Mouse (Mus musculus) MEL (cell line): ENCODE measurements around the gene 9530003J23Rik. TPM values are rescaled to one million over a fixed set of nuclear protein-coding genes. Genes with fewer than 3 reads are reported as not detected.
A peak's percentile ranks its signal among the peaks of the same experiment; 100 is the strongest.

ENCODE experiments used
- DNase-seq: peaks from one replicate; pipeline ENCODE4 v3.0.0; 2011; ENCODE audit warnings: low read depth, low spot score
- H3K27ac ChIP-seq: 2 replicates; pipeline ENCODE4 v1.5.1; 2012; ENCODE audit warnings: low read depth, mild to moderate bottlenecking, control low read depth, low read length, moderate library complexity; ENCODE audit not compliant: control insufficient read depth
- H3K27me3 ChIP-seq, 2 experiments: fragments of 150-350 bp in 1 of 2; sonication (generic) in 1 of 2; 2 replicates each; pipeline ENCODE4 v1.6.1; 2012; ENCODE audit warnings: low read length in 2 of 2, mild to moderate bottlenecking in 2 of 2, improper control_type of control experiment in 1 of 2, moderate library complexity in 1 of 2; ENCODE audit not compliant: insufficient read depth in 2 of 2, control insufficient read depth in 1 of 2
- H3K36me3 ChIP-seq, 2 experiments: 2 replicates each; pipeline ENCODE4 v1.6.1; 2012 to 2014; ENCODE audit warnings: low read length in 2 of 2, improper control_type of control experiment in 1 of 2, inconsistent platforms in 1 of 2, mild to moderate bottlenecking in 1 of 2; ENCODE audit not compliant: insufficient read depth in 2 of 2, control insufficient read depth in 1 of 2
- H3K4me1 ChIP-seq, 2 experiments: fragments of 150-350 bp in 1 of 2; sonication (generic) in 1 of 2; 2 replicates each; pipeline ENCODE4 v1.6.1; 2012; ENCODE audit warnings: low read length in 2 of 2, improper control_type of control experiment in 1 of 2, mild to moderate bottlenecking in 1 of 2; ENCODE audit not compliant: insufficient read depth in 2 of 2, control insufficient read depth in 1 of 2
- H3K4me3 ChIP-seq, 2 experiments: fragments of 150-350 bp in 1 of 2; sonication (generic) in 1 of 2; 2 replicates each; pipeline ENCODE4 v1.5.1; 2012; ENCODE audit warnings: low read depth in 2 of 2, low read length in 2 of 2, mild to moderate bottlenecking in 2 of 2, moderate library complexity in 2 of 2, control low read depth in 1 of 2, improper control_type of control experiment in 1 of 2; ENCODE audit not compliant: control insufficient read depth in 1 of 2, insufficient read depth in 1 of 2
- H3K79me2 ChIP-seq: 2 replicates; pipeline ENCODE4 v1.6.1; 2012; ENCODE audit warnings: mild to moderate bottlenecking, low read length, moderate library complexity; ENCODE audit not compliant: control insufficient read depth, poor library complexity, insufficient read depth
- H3K9ac ChIP-seq: 2 replicates; pipeline ENCODE4 v1.6.1; 2012; ENCODE audit warnings: low read depth, mild to moderate bottlenecking, control low read depth, low read length, moderate library complexity; ENCODE audit not compliant: control insufficient read depth, poor library complexity, severe bottlenecking
- H3K9me3 ChIP-seq: fragments of 150-350 bp; sonication (generic); replicated peaks from 2 replicates; pipeline ENCODE4 v1.6.1; 2012; ENCODE audit warnings: mild to moderate bottlenecking, low read length, improper control_type of control experiment, moderate library complexity; ENCODE audit not compliant: insufficient read depth
- BHLHE40 ChIP-seq: IDR thresholded peaks from 2 replicates; pipeline ENCODE4 v1.6.1; 2012; ENCODE audit warnings: low read depth, mild to moderate bottlenecking, inconsistent platforms, low read length, improper control_type of control experiment, borderline replicate concordance
- CHD1 ChIP-seq: IDR thresholded peaks from 2 replicates; pipeline ENCODE4 v1.6.1; 2012; ENCODE audit warnings: low read depth, mild to moderate bottlenecking, inconsistent platforms, low read length, improper control_type of control experiment
- CTCF ChIP-seq, 3 experiments: IDR thresholded peaks in 2 of 3; conservative IDR thresholded peaks in 1 of 3; 2 replicates each; pipeline ENCODE4 v1.5.1; 2011 to 2012; ENCODE audit warnings: low read length in 3 of 3, low read depth in 2 of 3, mild to moderate bottlenecking in 2 of 3, improper control_type of control experiment in 1 of 3, inconsistent platforms in 1 of 3, mixed read lengths in 1 of 3, moderate library complexity in 1 of 3; ENCODE audit not compliant: control insufficient read depth in 1 of 3, insufficient read depth in 1 of 3, poor library complexity in 1 of 3, severe bottlenecking in 1 of 3
- E2F4 ChIP-seq: IDR thresholded peaks from 2 replicates; pipeline ENCODE4 v1.6.1; 2011; ENCODE audit warnings: low read depth, low read length, improper control_type of control experiment, borderline replicate concordance
- GABPA ChIP-seq: IDR thresholded peaks from 2 replicates; pipeline ENCODE4 v1.6.1; 2012; ENCODE audit warnings: low read depth, mild to moderate bottlenecking, inconsistent platforms, low read length, improper control_type of control experiment, moderate library complexity
- GATA1 ChIP-seq: IDR thresholded peaks from 2 replicates; pipeline ENCODE4 v1.6.1; 2011; ENCODE audit warnings: low read depth, low read length, improper control_type of control experiment
- HCFC1 ChIP-seq: IDR thresholded peaks from 2 replicates; pipeline ENCODE4 v1.6.1; 2012; ENCODE audit warnings: low read depth, mild to moderate bottlenecking, inconsistent platforms, low read length, improper control_type of control experiment, moderate library complexity
- JUND ChIP-seq: IDR thresholded peaks from 2 replicates; pipeline ENCODE4 v1.6.1; 2011; ENCODE audit warnings: low read depth, mild to moderate bottlenecking, improper control_type of control experiment, low read length
- MAX ChIP-seq: IDR thresholded peaks from 2 replicates; pipeline ENCODE4 v1.6.1; 2011; ENCODE audit warnings: low read length, improper control_type of control experiment
- MAZ ChIP-seq: IDR thresholded peaks from 2 replicates; pipeline ENCODE4 v1.6.1; 2012; ENCODE audit warnings: low read depth, mild to moderate bottlenecking, inconsistent platforms, low read length, improper control_type of control experiment
- MEF2A ChIP-seq: IDR thresholded peaks from 2 replicates; pipeline ENCODE4 v1.6.1; 2014; ENCODE audit warnings: low read depth, mild to moderate bottlenecking, inconsistent platforms, low read length, improper control_type of control experiment; ENCODE audit not compliant: poor library complexity, insufficient replicate concordance, severe bottlenecking; ENCODE audit errors: extremely low read depth
- MXI1 ChIP-seq: IDR thresholded peaks from 2 replicates; pipeline ENCODE4 v1.6.1; 2011; ENCODE audit warnings: mild to moderate bottlenecking, low read depth, low read length, improper control_type of control experiment
- NELFE ChIP-seq: IDR thresholded peaks from 2 replicates; pipeline ENCODE4 v1.6.1; 2011; ENCODE audit warnings: low read depth, low read length, improper control_type of control experiment
- NRF1 ChIP-seq: IDR thresholded peaks from 2 replicates; pipeline ENCODE4 v1.6.1; 2014; ENCODE audit warnings: low read depth, mild to moderate bottlenecking, inconsistent platforms, low read length, improper control_type of control experiment, moderate library complexity; ENCODE audit not compliant: poor library complexity, insufficient read depth, severe bottlenecking
- POLR2A ChIP-seq, 2 experiments: IDR thresholded peaks; 2 replicates each; pipeline ENCODE4 v1.6.1; 2011 to 2012; ENCODE audit warnings: low read length in 2 of 2, mild to moderate bottlenecking in 2 of 2, control low read depth in 1 of 2, improper control_type of control experiment in 1 of 2, low read depth in 1 of 2, moderate library complexity in 1 of 2; ENCODE audit not compliant: control insufficient read depth in 1 of 2, insufficient read depth in 1 of 2, poor library complexity in 1 of 2
- RAD21 ChIP-seq: IDR thresholded peaks from 2 replicates; pipeline ENCODE4 v1.6.1; 2011; ENCODE audit warnings: mild to moderate bottlenecking, low read depth, low read length, improper control_type of control experiment
- RCOR1 ChIP-seq: IDR thresholded peaks from 2 replicates; pipeline ENCODE4 v1.6.1; 2012; ENCODE audit warnings: low read depth, mild to moderate bottlenecking, inconsistent platforms, low read length, improper control_type of control experiment
- SIN3A ChIP-seq: IDR thresholded peaks from 2 replicates; pipeline ENCODE4 v1.6.1; 2012; ENCODE audit warnings: low read length, improper control_type of control experiment, inconsistent platforms
- SMC3 ChIP-seq: IDR thresholded peaks from 2 replicates; pipeline ENCODE4 v1.6.1; 2011; ENCODE audit warnings: low read depth, low read length, improper control_type of control experiment
- TAL1 ChIP-seq: IDR thresholded peaks from 2 replicates; pipeline ENCODE4 v1.6.1; 2012; ENCODE audit warnings: mild to moderate bottlenecking, inconsistent platforms, low read length, moderate library complexity, mixed read lengths
- TBP ChIP-seq: IDR thresholded peaks from 2 replicates; pipeline ENCODE4 v1.8.0; 2011; ENCODE audit warnings: low read depth, low read length, improper control_type of control experiment
- TCF12 ChIP-seq: IDR thresholded peaks from 2 replicates; pipeline ENCODE4 v1.6.1; 2014; ENCODE audit warnings: low read depth, mild to moderate bottlenecking, inconsistent platforms, low read length, improper control_type of control experiment, moderate library complexity
- USF2 ChIP-seq, 2 experiments: IDR thresholded peaks; 2 replicates each; pipeline ENCODE4 v1.6.1; 2011 to 2012; ENCODE audit warnings: improper control_type of control experiment in 2 of 2, low read length in 2 of 2, borderline replicate concordance in 1 of 2, inconsistent platforms in 1 of 2, low read depth in 1 of 2, mild to moderate bottlenecking in 1 of 2; ENCODE audit not compliant: insufficient read depth in 1 of 2
- ZC3H11A ChIP-seq: IDR thresholded peaks from 2 replicates; pipeline ENCODE4 v1.6.1; 2012; ENCODE audit warnings: low read depth, mild to moderate bottlenecking, inconsistent platforms, low read length, improper control_type of control experiment
- ZKSCAN1 ChIP-seq: IDR thresholded peaks from 2 replicates; pipeline ENCODE4 v1.6.1; 2012; ENCODE audit warnings: low read depth, mild to moderate bottlenecking, inconsistent platforms, low read length, improper control_type of control experiment, moderate library complexity
- ZMIZ1 ChIP-seq: IDR thresholded peaks from 2 replicates; pipeline ENCODE4 v1.6.1; 2012; ENCODE audit warnings: low read depth, mild to moderate bottlenecking, inconsistent platforms, low read length, improper control_type of control experiment, moderate library complexity
- polyA plus RNA-seq, 2 experiments: library from polyadenylated mRNA; stranded (reverse) in 1 of 2; unstranded in 1 of 2; fragments of >175 nt in 1 of 2; fragments of >200 nt in 1 of 2; gene quantifications; 2 replicates each; pipeline versions ENCODE4 v1.2.1 to v1.2.4; 2012; ENCODE audit warnings: low replicate concordance in 2 of 2, low read depth in 1 of 2; ENCODE audit not compliant: insufficient read length in 2 of 2, insufficient read depth in 1 of 2, missing spikeins in 1 of 2
- total RNA-seq: library from RNA; depleted of rRNA; stranded (reverse); fragments of 300-350 nt; gene quantifications from 2 replicates; pipeline ENCODE4 v1.2.3, GENCODE M21; 2012

9530003J23Rik gene
- total and polyA plus RNA-seq, 3 experiments = not detected

DNA sequence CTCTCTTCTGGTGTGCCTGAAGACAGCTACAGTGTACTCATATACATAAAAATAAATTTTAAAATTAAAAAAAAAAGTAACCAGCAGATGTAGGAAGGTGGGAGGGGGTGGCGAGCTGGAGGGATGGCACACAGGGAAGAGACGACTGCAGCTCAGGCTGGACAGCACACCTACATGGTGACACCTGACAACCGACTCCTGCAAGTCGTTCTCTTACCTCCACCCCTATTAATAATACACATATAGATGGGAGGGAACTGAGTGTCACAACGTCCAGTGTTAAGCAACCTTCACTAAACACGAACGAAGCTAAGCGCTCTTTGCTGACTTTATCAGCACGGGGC, 14.8 kb downstream of the 9530003J23Rik start:
- Histone ChIP-seq H3K9ac (peak overlapping the region; percentile 70), H3K79me2 (peaks cover 14% of the 10 kb centered on the region), H3K4me1 (peaks cover 0 to 5% of the 10 kb centered on the region in 2 experiments; a peak in 1 of 4 replicates), H3K4me3 (peak overlapping the region; percentile 65 to 74), H3K27ac (peak overlapping the region; percentile 28; the same call in 1 of the 2 replicates), H3K36me3 (peaks cover 0 to 6% of the 10 kb centered on the region in 2 experiments; a peak in 2 of 4 replicates), H3K27me3 (no peaks in the 10 kb centered on the region), H3K9me3 (no peaks in the 10 kb centered on the region)
- no peak for TF ChIP-seq ZKSCAN1
- TF ChIP-seq RAD21 = no peak
- no peak for TF ChIP-seq TAL1
- no peak for TF ChIP-seq USF2 (IDR thresholded peaks at IDR 0.05; ENCODE audit: borderline replicate concordance in 1 of 2, insufficient read depth in 1 of 2, low read depth in 1 of 2, low read length in 2 of 2)
- no peak for TF ChIP-seq MAX
- peak; percentile 77; the same call in 1 of the 2 replicates for TF ChIP-seq TBP
- no peak for TF ChIP-seq CTCF (IDR thresholded peaks at IDR 0.05 in 2 of 3, conservative IDR thresholded peaks at IDR 0.05 in 1 of 3; ENCODE audit: control insufficient read depth in 1 of 3, insufficient read depth in 1 of 3, low read depth in 2 of 3, low read length in 3 of 3, poor library complexity in 1 of 3, severe bottlenecking in 1 of 3)
- TF ChIP-seq MXI1 = peak; percentile 35; the same call in 1 of the 2 replicates
- peak; percentile 31; the same call in 1 of the 2 replicates for TF ChIP-seq GATA1
- no peak for TF ChIP-seq BHLHE40
- no peak for TF ChIP-seq MEF2A
- TF ChIP-seq GABPA = no peak
- no peak for TF ChIP-seq MAZ
- no peak for TF ChIP-seq JUND
- no peak for TF ChIP-seq NRF1
- no peak; the same call in 1 of the 2 replicates for TF ChIP-seq SIN3A
- no peak for TF ChIP-seq ZC3H11A
- no peak for TF ChIP-seq POLR2A (IDR thresholded peaks at IDR 0.05; ENCODE audit: control insufficient read depth in 1 of 2, insufficient read depth in 1 of 2, low read depth in 1 of 2, low read length in 2 of 2, poor library complexity in 1 of 2)
- no peak for DNase-seq

DNA sequence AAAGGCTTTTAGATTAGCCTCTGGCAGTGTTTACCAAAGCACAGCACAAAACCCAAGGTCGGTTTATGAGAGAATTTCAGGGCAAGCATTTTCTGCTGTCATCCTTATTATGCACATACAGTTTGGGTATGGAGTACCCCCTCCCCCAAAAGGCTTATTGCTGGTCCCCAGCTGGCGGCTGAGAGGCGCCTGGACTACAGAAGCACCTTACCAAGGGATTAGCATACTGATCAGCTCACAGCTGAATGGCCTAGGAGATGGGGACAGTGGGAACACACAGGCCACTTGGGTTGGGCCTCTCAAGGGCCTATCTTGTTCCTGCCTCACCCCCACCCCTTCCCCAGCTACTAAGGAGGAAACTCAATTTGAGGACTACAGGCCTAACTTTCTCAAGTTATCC, 15.7 kb downstream of the 9530003J23Rik start:
- Histone ChIP-seq H3K4me1 (peaks cover 0 to 5% of the 10 kb centered on the region in 2 experiments; a peak in 1 of 4 replicates), H3K36me3 (peaks cover under 1 to 6% of the 10 kb centered on the region in 2 experiments; a peak in 3 of 4 replicates), H3K9me3 (no peaks in the 10 kb centered on the region), H3K27ac (no peak overlapping the region), H3K9ac (0 out of 2 replicates have a peak overlapping the region, but pooled peaks have one; percentile 18), H3K4me3 (no peak overlapping the region; a peak in 1 of 4 replicates), H3K79me2 (peaks cover 14% of the 10 kb centered on the region), H3K27me3 (no peaks in the 10 kb centered on the region)
- TF ChIP-seq RCOR1 (no peak), RAD21 (no peak), CTCF (IDR thresholded peaks at IDR 0.05 in 2 of 3, conservative IDR thresholded peaks at IDR 0.05 in 1 of 3; ENCODE audit: control insufficient read depth in 1 of 3, insufficient read depth in 1 of 3, low read depth in 2 of 3, low read length in 3 of 3, poor library complexity in 1 of 3, severe bottlenecking in 1 of 3) (no peak), NRF1 (no peak), SIN3A (no peak), TCF12 (no peak), JUND (no peak), MAX (no peak), ZMIZ1 (no peak), E2F4 (no peak), NELFE (no peak), USF2 (IDR thresholded peaks at IDR 0.05; ENCODE audit: borderline replicate concordance in 1 of 2, insufficient read depth in 1 of 2, low read depth in 1 of 2, low read length in 2 of 2) (no peak), HCFC1 (no peak), SMC3 (no peak), CHD1 (no peak)
- no peak for DNase-seq
